Mouse (Mus musculus) left cerebral cortex, postnatal 25 days (tissue): Measurements from ENCODE around the gene F9. TPM values are rescaled to one million over a fixed set of nuclear protein-coding genes. Genes with fewer than 3 reads are reported as not detected.
"Not testable (repeated sequence)": the region's sequence is repeated elsewhere in the genome, so short reads cannot be mapped to it uniquely, and the experiment has no call there.

Experiments used
- DNase-seq, 2 experiments: peaks; one replicate each; pipeline ENCODE4 v3.0.0; 2022; ENCODE audit warnings: low spot score in 2 of 2, mixed read lengths in 1 of 2
- intact Hi-C: fragments of 180-260 bp; cut with DNase I; formaldehyde crosslinking; loops from one replicate; pipeline ENCODE4 v1.15.1; 2025
- total RNA-seq, 2 experiments: library from RNA; stranded (reverse); gene quantifications; 2 replicates each; pipeline ENCODE4 v1.2.3; 2021

Gene F9
- total RNA-seq, result under 1 TPM; 0.34 to 0.41 TPM

DNA sequence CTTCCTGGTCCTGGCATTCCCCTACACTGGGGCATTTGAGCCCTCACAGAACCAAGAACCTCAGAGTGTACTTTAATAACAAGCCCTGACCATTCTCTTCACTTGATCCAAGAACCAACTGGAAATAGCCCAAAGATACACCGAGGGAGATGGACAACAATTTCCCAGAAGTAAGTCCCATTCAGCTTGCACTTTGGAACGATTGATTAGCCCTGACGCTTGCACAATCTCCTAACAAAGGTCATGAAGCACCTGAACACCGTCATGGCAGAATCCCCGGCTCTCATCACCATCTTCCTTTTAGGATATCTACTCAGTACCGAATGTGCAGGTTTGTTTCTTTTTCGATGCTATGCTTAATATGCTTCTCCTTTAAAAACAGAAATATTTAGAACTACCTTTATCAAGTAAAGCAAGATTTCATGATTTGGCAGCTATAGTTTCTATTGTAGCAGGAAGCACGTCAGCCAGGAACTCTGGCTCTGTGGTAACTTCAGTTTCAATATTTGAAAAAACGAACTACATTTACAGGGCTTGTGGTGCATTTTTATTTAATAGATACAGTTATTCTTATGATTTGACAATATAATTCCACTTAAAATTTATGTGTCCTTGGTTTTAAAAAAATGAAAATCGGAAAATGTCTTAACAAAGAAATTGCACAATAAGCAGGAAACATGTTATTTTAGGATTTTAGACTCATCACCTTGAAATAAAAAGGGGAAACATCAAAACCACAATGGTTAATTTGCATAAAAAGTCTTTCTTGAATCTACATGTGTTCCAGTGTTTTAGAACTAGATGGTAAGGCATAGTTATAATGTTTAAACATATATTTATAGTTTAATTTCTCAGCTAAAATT is at the start of gene F9:
TSS of gene F9 (plus strand) at position 244 of the 863 bp plus-strand sequence.
- intact Hi-C loops, result no loop called here
- DNase-seq, result no peak

DNA sequence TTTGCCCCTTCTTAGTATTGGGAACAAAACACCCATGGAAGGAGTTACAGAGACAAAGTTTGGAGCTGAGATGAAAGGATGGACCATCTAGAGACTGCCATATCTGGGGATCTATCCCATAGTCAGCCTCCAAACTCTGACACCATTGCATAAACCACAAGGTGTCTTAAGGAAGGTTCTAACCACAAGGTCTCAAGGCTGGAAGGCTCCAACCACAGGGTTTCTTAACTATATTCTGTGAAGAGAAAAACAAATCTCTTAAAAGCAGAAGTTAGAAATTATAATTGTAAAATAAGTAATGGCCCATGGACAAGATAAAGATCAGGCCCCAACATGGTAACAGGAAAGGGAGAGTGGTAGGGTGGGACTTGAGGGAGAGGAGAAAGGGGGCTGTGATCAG is 29.5 kb upstream of the F9 start:
- DNase-seq, intact Hi-C loops: not testable (repeated sequence)

DNA sequence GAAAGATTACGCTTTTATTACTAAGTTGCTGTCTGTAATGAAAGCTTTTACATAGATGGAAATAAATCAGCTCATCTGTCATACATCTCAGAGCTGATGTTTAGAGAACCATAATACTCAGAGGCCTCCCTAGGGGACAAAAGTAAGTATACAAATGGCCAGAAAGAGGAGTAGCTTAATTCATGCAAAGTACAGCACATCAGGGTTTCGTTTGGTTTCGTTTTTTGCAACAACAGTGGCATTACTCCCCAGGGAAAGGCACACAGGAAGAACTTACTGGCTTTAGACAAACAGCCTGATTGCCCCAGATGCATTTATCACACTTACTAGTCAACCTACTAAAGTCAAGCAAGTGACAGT is 800 bp downstream of the F9 start:
- intact Hi-C loops, result no loop called here
- DNase-seq, result no peak

DNA sequence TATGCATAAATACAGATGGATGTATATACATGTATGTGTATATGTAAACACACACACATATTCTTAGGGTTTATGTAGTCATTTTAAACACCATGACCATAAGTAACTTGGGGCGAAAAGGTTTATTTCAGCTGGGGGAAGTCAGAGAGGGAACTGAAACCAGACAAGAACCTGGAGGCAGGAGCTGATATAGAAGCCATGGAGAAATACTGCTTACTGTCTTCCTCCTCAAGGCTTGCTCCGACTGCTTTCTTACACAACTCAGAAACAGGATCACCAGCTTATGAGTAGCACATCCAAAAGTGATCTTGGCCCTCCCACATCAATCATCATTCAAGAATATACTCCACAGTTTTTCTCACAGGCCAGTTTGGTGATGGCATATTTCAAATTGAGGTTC is 2.2 kb downstream of the F9 start:
- intact Hi-C loops, result no loop called here
- DNase-seq, result no peak

DNA sequence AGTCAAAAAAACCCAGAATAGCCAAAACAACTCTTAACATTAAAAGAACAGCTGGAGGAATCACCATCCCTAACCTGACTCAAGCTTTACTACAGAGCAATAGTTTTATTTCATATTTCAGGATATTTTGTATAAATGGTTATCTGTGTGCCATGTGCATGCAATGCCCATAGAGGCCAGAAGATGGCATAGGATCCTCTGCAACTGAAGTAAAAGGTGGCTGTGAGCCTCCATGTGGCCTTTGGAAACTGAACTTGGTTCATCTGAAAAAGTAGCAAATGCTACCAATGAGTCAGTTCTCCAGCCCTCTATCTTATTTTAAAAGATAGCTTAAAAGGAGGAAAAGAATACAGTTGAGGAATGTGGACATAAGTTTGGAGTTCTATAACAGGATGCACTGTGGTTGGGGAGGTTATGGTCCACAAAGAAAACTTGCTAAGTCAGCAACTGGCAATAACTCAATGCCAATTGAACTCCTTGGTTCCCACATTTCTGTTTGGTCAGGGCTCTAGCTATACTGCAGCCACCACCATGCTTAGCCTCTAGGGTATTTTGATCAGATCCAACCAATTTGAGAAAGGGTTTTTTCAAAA is 13.9 kb downstream of the F9 start:
- DNase-seq, result peak; percentile 2 to 10
- intact Hi-C loops, result loop anchor here (2.0 to 10.0 kb wide), 2 partner anchors 392 to 452 kb away; no protein-coding TSS in a partner anchor

DNA sequence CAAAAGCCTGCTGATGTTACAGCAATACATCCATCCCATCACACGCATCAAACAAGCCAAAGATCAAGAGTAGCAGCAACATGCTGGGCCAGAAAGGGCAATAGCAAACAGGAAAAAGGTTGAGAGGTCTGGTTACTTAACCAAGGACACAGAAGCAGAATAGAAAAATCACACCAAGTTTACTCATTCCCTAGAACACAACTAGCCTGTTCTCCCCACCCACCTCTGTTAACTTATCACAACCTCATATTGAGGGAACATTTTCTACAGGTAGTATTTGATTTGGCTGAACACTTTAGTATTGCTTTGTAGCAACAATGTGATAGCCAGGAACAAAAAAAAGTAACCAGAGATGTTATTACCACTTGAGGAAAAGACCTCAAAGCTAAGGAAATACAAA is 15.3 kb downstream of the F9 start:
- DNase-seq, result no peak
- intact Hi-C loops, result loop anchor here (10.0 kb wide), 1 partner anchor 450 kb away; no protein-coding TSS in a partner anchor

DNA sequence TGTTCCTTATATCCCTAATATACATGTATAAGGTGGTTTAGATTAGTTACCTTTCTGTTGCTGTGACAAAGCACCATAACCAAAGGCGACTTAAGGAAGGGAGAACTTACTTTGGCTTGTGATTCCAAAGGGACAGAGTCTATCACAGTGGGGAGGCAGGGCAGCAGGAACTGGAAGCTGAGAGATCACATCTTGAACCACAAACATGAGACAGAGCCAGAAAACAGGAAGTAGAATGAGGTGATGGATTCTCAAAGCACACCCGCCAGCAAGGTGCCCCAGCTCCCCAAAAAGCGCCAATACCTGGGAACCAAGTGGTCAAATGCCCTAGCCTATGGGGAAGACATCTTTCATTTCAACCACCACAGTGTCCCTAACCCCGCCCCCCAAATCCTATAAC is 21.7 kb downstream of the F9 start:
- intact Hi-C loops, result no loop called here
- no peak for DNase-seq

DNA sequence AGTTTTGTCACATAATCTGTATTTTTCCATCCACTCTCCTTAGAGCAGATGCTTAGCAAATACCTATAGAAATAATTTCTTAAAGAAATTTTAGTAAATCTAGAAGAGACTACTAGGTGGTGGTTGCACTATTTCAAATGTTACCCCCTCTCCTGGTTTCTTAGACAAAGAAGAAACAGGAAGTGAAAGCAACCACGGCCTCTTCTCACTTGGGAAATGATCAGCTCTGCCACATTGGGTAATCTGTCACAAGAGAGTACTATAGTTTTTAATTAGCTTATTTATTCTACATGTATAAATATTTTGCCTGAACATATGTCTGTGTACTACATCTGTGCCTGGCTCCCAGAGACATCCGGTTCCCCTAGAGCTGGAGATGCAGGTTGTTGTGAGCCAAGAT is 22.3 kb downstream of the F9 start:
- intact Hi-C loops, result no loop called here
- DNase-seq, result no peak

DNA sequence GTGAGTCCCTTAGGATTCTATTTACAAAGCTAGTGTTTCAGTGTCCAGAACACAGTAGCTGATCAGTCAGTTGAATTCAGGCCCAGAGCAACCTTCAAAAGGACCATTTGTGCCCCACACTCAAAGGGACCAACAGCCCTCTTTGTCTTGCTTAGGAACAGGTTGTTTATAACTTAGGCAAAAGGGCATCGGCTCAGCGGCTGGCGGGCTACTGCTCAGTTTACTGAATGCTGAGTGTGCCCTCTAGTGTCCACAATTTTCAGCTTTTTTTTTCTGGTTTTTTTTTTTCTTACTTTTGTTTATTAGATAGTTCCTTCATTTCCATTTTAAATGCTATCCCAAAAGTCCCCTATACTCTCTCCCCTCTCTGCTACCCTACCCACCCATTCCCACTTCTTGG is 27.4 kb downstream of the F9 start:
- intact Hi-C loops, result loop anchor here (2.0 to 5.0 kb wide), 2 partner anchors 832 to 849 kb away; no protein-coding TSS in a partner anchor

DNA sequence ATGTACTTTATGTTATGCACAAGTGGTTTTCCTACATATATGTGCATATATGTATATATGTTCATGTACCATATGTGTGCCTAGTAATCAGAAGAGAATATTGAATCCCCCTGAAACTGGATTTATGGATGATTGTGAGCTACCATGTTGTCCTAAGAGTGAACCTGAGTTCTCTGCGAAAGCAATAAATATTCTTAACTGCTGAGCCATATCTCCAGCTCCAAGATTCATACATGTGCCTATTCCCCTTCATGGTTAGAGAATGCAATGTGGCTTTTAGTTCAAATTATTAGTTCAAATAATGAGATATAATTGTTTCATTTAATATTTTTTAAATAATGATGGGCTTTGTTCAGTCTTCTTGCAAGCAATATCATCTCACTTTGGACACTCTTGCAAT is 55.5 kb downstream of the F9 start:
- no peak for DNase-seq
- intact Hi-C loops, result no loop called here

More for the DNA sequence above, 27.4 kb downstream of the F9 start:
- DNase-seq, result peak; percentile 11 to 17

DNA sequence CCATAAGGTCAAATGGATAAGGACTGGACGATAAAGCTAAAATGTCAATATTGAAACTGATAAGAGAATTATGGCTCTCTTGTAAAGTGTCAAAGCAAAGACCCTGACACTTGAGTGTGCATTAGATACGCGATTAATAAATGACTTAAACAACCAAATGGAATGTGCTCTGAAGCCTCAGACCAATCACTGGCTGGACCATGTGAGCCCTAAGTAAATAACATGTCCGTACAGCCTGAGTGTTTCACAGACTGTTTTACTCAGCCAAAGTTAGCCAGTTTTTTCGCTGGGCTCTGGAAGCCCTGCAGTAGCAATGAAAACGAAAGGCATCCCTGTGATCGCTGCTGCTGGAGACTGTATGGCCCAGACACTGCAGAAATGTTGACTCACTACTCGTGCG is 55.9 kb downstream of the F9 start:
- intact Hi-C loops, result no loop called here
- no peak for DNase-seq

DNA sequence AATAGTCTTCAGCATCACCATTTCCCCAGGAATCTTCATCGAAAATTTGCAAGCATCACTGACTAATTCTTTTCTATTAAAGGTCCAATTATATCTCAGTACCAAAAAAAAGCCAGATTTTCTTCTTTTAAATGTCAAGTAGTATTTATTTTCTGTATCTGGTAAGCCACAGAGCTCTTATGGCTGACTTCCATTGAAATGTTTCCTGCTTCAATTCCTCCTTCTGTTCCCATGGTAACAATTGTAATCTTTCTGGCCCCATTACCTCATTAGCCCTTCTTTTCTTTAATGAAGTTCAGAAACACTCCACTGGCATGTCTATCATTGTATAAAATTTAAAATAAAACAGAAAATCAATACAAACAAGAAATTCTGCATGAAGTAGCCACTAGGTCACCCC is 76.1 kb downstream of the F9 start:
- intact Hi-C loops, result loop anchor here (2.0 kb wide), 1 partner anchor 43 kb away; no protein-coding TSS in a partner anchor
- DNase-seq, result no peak

Other genes with a start within 250 kb of the F9 start
- gene Mcf2, start 179.6 kb downstream of the F9 start, total RNA-seq, result 1 to 10 TPM; 3.5 to 4.9 TPM